Mouse (Mus musculus) thymus, adult 2 months (tissue): Measurements from ENCODE around the gene Crb2. TPM values are rescaled to one million over a fixed set of nuclear protein-coding genes. Genes with fewer than 3 reads are reported as not detected.

Experiments
- DNase-seq: peaks from one replicate; pipeline ENCODE4 v3.0.0; 2021
- H3K27ac ChIP-seq: fragments of 200-500 bp; 2 replicates; pipeline ENCODE4 v1.5.1; 2012; ENCODE audit warnings: low read length, control low read depth; ENCODE audit not compliant: control insufficient read depth, insufficient read depth
- H3K27me3 ChIP-seq: fragments of 200-500 bp; 2 replicates; pipeline ENCODE4 v1.6.1; 2012; ENCODE audit warnings: mild to moderate bottlenecking, low read length, moderate library complexity, mixed read lengths; ENCODE audit not compliant: control insufficient read depth, insufficient read depth
- H3K36me3 ChIP-seq: fragments of 200-500 bp; 2 replicates; pipeline ENCODE4 v1.6.1; 2012; ENCODE audit warnings: mild to moderate bottlenecking, low read length, moderate library complexity; ENCODE audit not compliant: control insufficient read depth, insufficient read depth
- H3K4me1 ChIP-seq: fragments of 200-500 bp; replicated peaks from 2 replicates; pipeline ENCODE4 v1.6.1; 2012; ENCODE audit warnings: low read length; ENCODE audit not compliant: control insufficient read depth, insufficient read depth
- H3K4me3 ChIP-seq: fragments of 200-500 bp; 2 replicates; pipeline ENCODE4 v1.5.1; 2012; ENCODE audit warnings: mild to moderate bottlenecking, low read length, control low read depth, moderate library complexity; ENCODE audit not compliant: control insufficient read depth, insufficient read depth
- CTCF ChIP-seq: fragments of 200-500 bp; IDR thresholded peaks from 2 replicates; pipeline ENCODE4 v1.5.1; 2012; ENCODE audit warnings: mild to moderate bottlenecking, control low read depth, low read length, moderate library complexity, borderline replicate concordance; ENCODE audit not compliant: control insufficient read depth, poor library complexity, insufficient read depth; ENCODE audit errors: extremely low read depth
- POLR2A ChIP-seq: fragments of 200-500 bp; IDR thresholded peaks from 2 replicates; pipeline ENCODE4 v1.6.1; 2012; ENCODE audit warnings: mild to moderate bottlenecking, low read length, control low read depth, moderate library complexity; ENCODE audit not compliant: control insufficient read depth, poor library complexity, insufficient read depth; ENCODE audit errors: extremely low read depth
- WGBS: fragments of 180-500 bp; shearing (Covaris S2); methylation state at CpG from one replicate; pipeline ENCODE4 v1.1.7; 2018; 5-methylcytosine and 5-hydroxymethylcytosine counted together
- polyA plus RNA-seq: library from polyadenylated mRNA; depleted of rRNA; stranded (reverse); fragments of >200 nt; gene quantifications from 2 replicates; pipeline ENCODE4 v1.2.3, GENCODE M21; 2012

Gene Crb2
- polyA plus RNA-seq, 1 experiment = 0.38 TPM

GRCm38 (mm10) chr2:37766027-37766761, 9.9 kb upstream of the Crb2 start:
- H3K27me3 ChIP-seq = no peaks in the 10 kb centered on the region
- DNase-seq = no peak
- H3K27ac ChIP-seq = peak overlapping the region; percentile 81; the same call in 1 of the 2 replicates
- no peaks in the 10 kb centered on the region for H3K36me3 ChIP-seq
- H3K4me3 ChIP-seq = no peak overlapping the region
- TF ChIP-seq CTCF (no peak), POLR2A (no peak)
- H3K4me1 ChIP-seq = peaks cover 46% of the 10 kb centered on the region
- 66% methylated on average over 11 of the region's 11 CpGs for WGBS

- Histone ChIP-seq H3K27me3 (no peaks in the 10 kb centered on the region), H3K4me3 (no peak overlapping the region), H3K27ac (peak overlapping the region; percentile 40; the same call in 1 of the 2 replicates), H3K4me1 (peaks cover 52% of the 10 kb centered on the region), H3K36me3 (no peaks in the 10 kb centered on the region)
- no peak for TF ChIP-seq CTCF
- 73% methylated on average over 9 of the region's 9 CpGs for WGBS
- no peak for DNase-seq
Observed at GRCm38 (mm10) chr2:37767080-37767547, 8.9 kb upstream of the Crb2 start.

- WGBS = 91% methylated on average over 3 of the region's 3 CpGs
- H3K27me3 ChIP-seq = no peaks in the 10 kb centered on the region
- TF ChIP-seq CTCF (no peak), POLR2A (no peak)
- H3K4me3 ChIP-seq = no peak overlapping the region
- DNase-seq = no peak
- H3K27ac ChIP-seq = peak overlapping the region; percentile 40; the same call in 1 of the 2 replicates
- no peaks in the 10 kb centered on the region for H3K36me3 ChIP-seq
- H3K4me1 ChIP-seq = peaks cover 52% of the 10 kb centered on the region
Observed at GRCm38 (mm10) chr2:37767739-37768138, 8.3 kb upstream of the Crb2 start.

- H3K36me3 ChIP-seq = no peaks in the 10 kb centered on the region
- TF ChIP-seq POLR2A = no peak
- TF ChIP-seq CTCF = no peak
- H3K4me3 ChIP-seq = no peak overlapping the region
- WGBS = 97% methylated on average over 2 of the region's 2 CpGs
- H3K4me1 ChIP-seq = peaks cover 49% of the 10 kb centered on the region
- H3K27me3 ChIP-seq = no peaks in the 10 kb centered on the region
- no peak overlapping the region for H3K27ac ChIP-seq
- DNase-seq = no peak
Observed at GRCm38 (mm10) chr2:37768903-37769302, 7.1 kb upstream of the Crb2 start.

GRCm38 (mm10) chr2:37769793-37770192, 6.3 kb upstream of the Crb2 start:
- H3K27ac ChIP-seq = no peak overlapping the region
- H3K27me3 ChIP-seq = no peaks in the 10 kb centered on the region
- H3K4me1 ChIP-seq = peaks cover 40% of the 10 kb centered on the region
- 84% methylated on average over 8 of the region's 8 CpGs for WGBS
- DNase-seq = no peak
- no peaks in the 10 kb centered on the region for H3K36me3 ChIP-seq
- H3K4me3 ChIP-seq = no peak overlapping the region
- TF ChIP-seq POLR2A (no peak), CTCF (no peak)

GRCm38 (mm10) chr2:37771618-37772285, 4.3 kb upstream of the Crb2 start:
- peaks cover 21% of the 10 kb centered on the region for H3K4me1 ChIP-seq
- peak; percentile 77; the same call in 1 of the 2 replicates for TF ChIP-seq CTCF
- no peak for TF ChIP-seq POLR2A
- H3K36me3 ChIP-seq = no peaks in the 10 kb centered on the region
- H3K4me3 ChIP-seq = peak overlapping the region; percentile 49
- WGBS = 1% methylated on average over 18 of the region's 18 CpGs
- H3K27ac ChIP-seq = no peak overlapping the region
- DNase-seq = peak; percentile 91
- no peaks in the 10 kb centered on the region for H3K27me3 ChIP-seq

- Histone ChIP-seq H3K4me1 (peaks cover 5% of the 10 kb centered on the region; the same call in 1 of the 2 replicates), H3K36me3 (no peaks in the 10 kb centered on the region), H3K27me3 (no peaks in the 10 kb centered on the region), H3K27ac (no peak overlapping the region), H3K4me3 (no peak overlapping the region)
- peak; percentile 34 for DNase-seq
- 54% methylated on average over 5 of the region's 5 CpGs for WGBS
- peak; percentile 51; the same call in 1 of the 2 replicates for TF ChIP-seq CTCF
- no peak for TF ChIP-seq POLR2A
Observed at GRCm38 (mm10) chr2:37774571-37774970, 1.5 kb upstream of the Crb2 start.
